Mouse (Mus musculus): ENCODE results near the gene Gtf2f2. TPM values are rescaled to one million over a fixed set of nuclear protein-coding genes. Genes with fewer than 3 reads are reported as not detected.

Gtf2f2 gene
- total RNA-seq, 2 experiments from 2014 or later, result 19.1 to 19.5 TPM

- DNase-seq (ENCODE audit: low spot score in 2 of 2), result no peak
These were observed 87.2 kb downstream of the Gtf2f2 start for GRCm38 (mm10) chr14:75923314-75924052.

GRCm38 (mm10) chr14:75912665-75913064 lies 98.0 kb downstream of the Gtf2f2 start:
- no peak for DNase-seq (ENCODE audit: low spot score in 2 of 2)

GRCm38 (mm10) chr14:75911968-75912367 lies 98.7 kb downstream of the Gtf2f2 start:
- no peak for DNase-seq (ENCODE audit: low spot score in 2 of 2)

- no peak for DNase-seq (ENCODE audit: low spot score in 2 of 2)
These were observed 103.7 kb downstream of the Gtf2f2 start for GRCm38 (mm10) chr14:75906931-75907330.

GRCm38 (mm10) chr14:75904972-75905371 lies 105.7 kb downstream of the Gtf2f2 start:
- DNase-seq (ENCODE audit: low spot score in 2 of 2), result no peak

- DNase-seq (ENCODE audit: low spot score in 2 of 2), result no peak
These were observed 107.5 kb downstream of the Gtf2f2 start for GRCm38 (mm10) chr14:75903131-75903530.

- DNase-seq (ENCODE audit: low spot score in 2 of 2), result no peak
These were observed 108.7 kb downstream of the Gtf2f2 start for GRCm38 (mm10) chr14:75902013-75902412.

GRCm38 (mm10) chr14:75900793-75901499 lies 109.7 kb downstream of the Gtf2f2 start:
- DNase-seq (ENCODE audit: low spot score in 2 of 2), result no peak

- peak; percentile 59 to 81 for DNase-seq (ENCODE audit: low spot score in 2 of 2)
These were observed 111.1 kb downstream of the Gtf2f2 start for GRCm38 (mm10) chr14:75899566-75899965.

GRCm38 (mm10) chr14:75892118-75892517 lies 118.5 kb downstream of the Gtf2f2 start:
- DNase-seq (ENCODE audit: low spot score in 2 of 2), result no peak

- DNase-seq (ENCODE audit: low spot score in 2 of 2), result no peak
These were observed 126.8 kb downstream of the Gtf2f2 start for GRCm38 (mm10) chr14:75883873-75884272.

GRCm38 (mm10) chr14:75883330-75883729 lies 127.3 kb downstream of the Gtf2f2 start:
- DNase-seq (ENCODE audit: low spot score in 2 of 2), result no peak

GRCm38 (mm10) chr14:75881856-75882255 lies 128.8 kb downstream of the Gtf2f2 start:
- no peak for DNase-seq (ENCODE audit: low spot score in 2 of 2)

- no peak for DNase-seq (ENCODE audit: low spot score in 2 of 2)
These were observed 131.7 kb downstream of the Gtf2f2 start for GRCm38 (mm10) chr14:75878980-75879379.

- no peak for DNase-seq (ENCODE audit: low spot score in 2 of 2)
These were observed 133.4 kb downstream of the Gtf2f2 start for GRCm38 (mm10) chr14:75877297-75877696.

- DNase-seq (ENCODE audit: low spot score in 2 of 2), result peak; percentile 34 to 75
These were observed 134.2 kb downstream of the Gtf2f2 start for GRCm38 (mm10) chr14:75876320-75877043.

- peak in 1 of 2 experiments; percentile 30 for DNase-seq (ENCODE audit: low spot score in 2 of 2)
These were observed 137.1 kb downstream of the Gtf2f2 start for GRCm38 (mm10) chr14:75873612-75874011.

- no peak for DNase-seq (ENCODE audit: low spot score in 2 of 2)
These were observed 138.9 kb downstream of the Gtf2f2 start for GRCm38 (mm10) chr14:75871750-75872149.

- no peak for DNase-seq (ENCODE audit: low spot score in 2 of 2)
These were observed 139.6 kb downstream of the Gtf2f2 start for GRCm38 (mm10) chr14:75871111-75871510.

GRCm38 (mm10) chr14:75870631-75871030 lies 140.0 kb downstream of the Gtf2f2 start:
- no peak for DNase-seq (ENCODE audit: low spot score in 2 of 2)

GRCm38 (mm10) chr14:75869769-75870363 lies 140.8 kb downstream of the Gtf2f2 start:
- no peak for DNase-seq (ENCODE audit: low spot score in 2 of 2)
